Mouse (Mus musculus) neural tube, embryonic 13.5 days (tissue): ENCODE data around the gene Ep300. TPM values are rescaled to one million over a fixed set of nuclear protein-coding genes. Genes with fewer than 3 reads are reported as not detected.
"Not testable (repeated sequence)": the region's sequence is repeated elsewhere in the genome, so short reads cannot be mapped to it uniquely, and the experiment has no call there.

Experiments used
- ATAC-seq: fragments of 200-750 bp; cut with Nextera tagmentation; 2 replicates; pipeline ENCODE4 v1.8.0; 2017; ENCODE audit warnings: low read depth, mild to moderate bottlenecking, moderate TSS enrichment, moderate library complexity
- H3K27ac ChIP-seq: fragments of 300-500 bp; sonication (generic); replicated peaks from 2 replicates; pipeline ENCODE4 v1.5.1; 2015; ENCODE audit warnings: moderate library complexity, mild to moderate bottlenecking, inconsistent platforms
- H3K27me3 ChIP-seq: fragments of 300-500 bp; sonication (generic); 2 replicates; pipeline ENCODE4 v1.6.1; 2015; ENCODE audit warnings: mild to moderate bottlenecking, inconsistent platforms
- H3K36me3 ChIP-seq: fragments of 300-500 bp; sonication (generic); 2 replicates; pipeline ENCODE4 v1.6.1; 2015; ENCODE audit warnings: mild to moderate bottlenecking, inconsistent platforms
- H3K4me1 ChIP-seq: fragments of 300-500 bp; sonication (generic); replicated peaks from 2 replicates; pipeline ENCODE4 v1.6.1; 2015; ENCODE audit warnings: inconsistent platforms
- H3K4me2 ChIP-seq: fragments of 300-500 bp; sonication (generic); 2 replicates; pipeline ENCODE4 v1.6.1; 2015; ENCODE audit warnings: inconsistent platforms, mild to moderate bottlenecking, moderate library complexity
- H3K4me3 ChIP-seq: fragments of 300-500 bp; sonication (generic); 2 replicates; pipeline ENCODE4 v1.5.1; 2015; ENCODE audit warnings: mild to moderate bottlenecking, inconsistent platforms
- H3K9ac ChIP-seq: fragments of 300-500 bp; sonication (generic); 2 replicates; pipeline ENCODE4 v1.6.1; 2015; ENCODE audit warnings: moderate library complexity, mild to moderate bottlenecking, inconsistent platforms
- H3K9me3 ChIP-seq: fragments of 300-500 bp; sonication (generic); 2 replicates; pipeline ENCODE4 v1.6.1; 2016; ENCODE audit warnings: inconsistent platforms
- WGBS: fragments of 180-500 bp; shearing (Covaris S2); methylation state at CpG from one replicate; pipeline ENCODE4 v1.1.7; 2015; 5-methylcytosine and 5-hydroxymethylcytosine counted together
- microRNA-seq: library from miRNA; unstranded; fragments of <30 nt; microRNA quantifications from one replicate; pipeline ENCODE4, GENCODE M21; 2016
- polyA plus RNA-seq: library from polyadenylated mRNA; unstranded; fragments of >200 nt; fragmentation: Nextera tagmentation; extraction: Ambion mirVana; gene quantifications from 2 replicates; pipeline ENCODE4 v1.2.1, GENCODE M21; 2015

The Ep300 gene
- polyA plus RNA-seq, 1 experiment from 2014 or later: 24.1 TPM

DNA sequence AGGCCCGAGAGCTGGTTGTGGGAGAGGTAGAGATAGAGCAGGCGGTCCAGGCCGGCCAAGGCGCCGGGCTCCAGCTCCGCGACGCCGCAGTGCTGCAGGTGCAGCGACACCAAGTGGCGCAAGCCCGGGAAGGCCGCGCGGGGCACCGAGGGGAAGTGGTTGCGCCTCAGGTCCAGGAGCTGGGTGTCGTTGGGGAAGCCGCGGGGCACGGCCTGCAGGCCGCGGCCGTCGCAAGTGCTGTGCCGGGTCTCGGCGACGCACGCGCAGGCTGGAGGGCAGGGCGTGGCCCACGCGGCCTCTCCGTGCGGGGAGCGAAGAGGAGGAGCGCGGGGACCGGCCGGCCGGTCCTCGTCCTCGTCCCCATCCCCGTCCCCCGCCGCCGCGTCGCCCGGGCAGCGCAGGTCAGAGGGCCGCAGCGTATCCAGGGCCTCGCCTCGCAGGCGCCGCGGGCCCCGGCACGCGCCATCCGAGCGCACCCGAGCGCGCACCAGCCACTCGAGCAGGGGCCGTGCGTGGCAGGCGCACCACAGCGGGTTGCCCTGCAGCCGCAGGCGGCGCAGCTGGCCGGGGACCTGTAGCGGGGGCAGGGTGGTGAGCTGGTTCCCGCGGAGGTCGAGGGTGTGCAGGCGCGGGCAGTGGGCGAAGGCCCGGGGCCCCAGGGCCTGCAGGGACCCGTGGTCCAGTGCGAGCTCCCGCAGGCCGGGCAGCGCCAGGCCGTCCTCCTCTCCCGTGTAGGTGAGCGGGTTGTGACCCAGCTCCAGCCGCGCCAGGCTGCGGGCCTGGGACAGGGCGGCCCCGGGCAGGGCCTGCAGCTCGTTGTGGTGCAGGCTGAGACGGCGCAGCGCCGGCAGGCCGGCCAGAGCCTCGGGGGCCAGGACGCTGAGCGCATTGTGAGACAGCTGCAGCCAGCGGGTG is 109.1 kb downstream of the Ep300 start:
- Histone ChIP-seq H3K9me3 (no peaks in the 10 kb centered on the region), H3K4me1 (peaks cover 25% of the 10 kb centered on the region), H3K27me3 (peaks cover 57% of the 10 kb centered on the region), H3K4me3 (peak overlapping the region; percentile 53), H3K27ac (0 out of 2 replicates have a peak overlapping the region, but pooled peaks have one; percentile 9), H3K9ac (peak overlapping the region; percentile 79), H3K36me3 (no peaks in the 10 kb centered on the region), H3K4me2 (peak overlapping the region; percentile 85)
- ATAC-seq: peak; percentile 84
- under 1% methylated on average over 103 of the region's 107 CpGs for WGBS

DNA sequence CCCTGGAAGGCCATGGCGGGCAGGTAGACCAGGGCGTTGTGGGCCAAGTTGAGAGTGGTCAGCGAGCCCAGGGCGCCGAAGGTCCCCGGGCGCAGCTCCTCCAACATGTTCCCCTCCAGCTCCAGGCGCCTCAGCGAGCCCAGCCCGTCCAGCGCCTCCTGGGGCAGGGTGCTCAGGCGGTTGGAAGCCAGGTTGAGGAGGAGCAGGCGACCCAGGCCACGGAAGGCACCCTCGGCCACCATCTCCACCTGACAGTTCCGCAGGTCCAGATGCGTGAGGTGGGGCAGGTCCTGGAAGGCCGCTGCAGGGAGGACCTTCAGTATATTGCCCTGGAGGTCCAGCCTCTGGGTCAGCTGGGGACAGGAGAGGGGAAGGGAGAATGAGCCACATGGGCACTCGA is 109.7 kb downstream of the Ep300 start:
- Histone ChIP-seq H3K4me3 (peak overlapping the region; percentile 53), H3K36me3 (no peaks in the 10 kb centered on the region), H3K9me3 (no peaks in the 10 kb centered on the region), H3K27me3 (peaks cover 57% of the 10 kb centered on the region), H3K9ac (peak overlapping the region; percentile 79), H3K27ac (no peak overlapping the region), H3K4me1 (peaks cover 25% of the 10 kb centered on the region), H3K4me2 (peak overlapping the region; percentile 85)
- 23% methylated on average over 19 of the region's 19 CpGs for WGBS
- 0 out of 2 replicates have a peak, but pooled peaks have one; percentile 0 for ATAC-seq

DNA sequence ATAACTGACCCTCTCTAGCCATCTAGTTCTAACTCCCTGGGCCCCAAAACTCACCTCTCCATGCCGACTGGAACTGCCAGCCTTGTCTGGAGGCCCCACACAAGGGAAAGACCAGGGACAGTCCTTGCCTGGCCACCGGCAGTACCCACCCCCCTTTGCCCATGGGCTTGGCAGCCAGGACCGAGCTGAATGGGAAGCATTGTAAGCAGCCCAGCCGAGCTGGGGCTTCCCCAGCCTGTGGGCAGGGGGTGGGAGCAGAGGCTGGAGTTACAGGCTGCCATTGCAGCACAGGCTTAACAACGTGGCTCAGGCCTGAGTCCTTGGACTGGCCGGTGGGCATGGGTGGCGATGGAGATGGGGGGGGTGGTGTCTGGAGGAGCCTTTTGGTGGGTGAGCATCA is 112.0 kb downstream of the Ep300 start, which contains the start of gene Chadl:
Gene Chadl (minus strand): TSS at position 113 of the 400 bp plus-strand sequence.
- WGBS: 53% methylated on average over 7 of the region's 7 CpGs

DNA sequence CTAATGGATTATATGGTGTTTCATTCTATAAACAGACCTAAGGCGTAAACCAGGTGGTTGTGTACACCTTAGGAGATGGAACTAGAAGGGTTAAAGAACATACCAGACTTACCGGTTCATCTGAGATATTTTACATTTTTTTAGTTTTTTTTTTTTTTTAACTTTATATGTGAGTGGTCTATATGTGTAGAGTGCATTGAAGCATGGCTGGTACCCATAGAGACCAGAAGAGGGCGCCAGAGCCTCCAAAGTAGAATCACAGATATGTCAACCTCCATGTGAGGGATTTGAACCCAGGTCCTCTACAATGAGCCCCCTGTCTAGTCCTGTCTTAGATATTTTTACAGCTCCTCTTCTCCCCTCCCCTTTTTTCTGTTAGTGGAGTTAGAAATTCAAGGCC is 112.7 kb downstream of the Ep300 start:
- Histone ChIP-seq H3K27ac (no peak overlapping the region), H3K27me3 (peaks cover 42% of the 10 kb centered on the region)
- WGBS: 55% methylated on average over 3 of the region's 3 CpGs

More for the DNA sequence above, 112.0 kb downstream of the Ep300 start, which contains the start of gene Chadl:
- ATAC-seq: peak; percentile 32; the same call in 1 of the 2 replicates
- Histone ChIP-seq H3K27me3 (peaks cover 48% of the 10 kb centered on the region), H3K4me2 (peak within 1 kb of the TSS; percentile 29), H3K4me1 (peaks cover 25% of the 10 kb centered on the region), H3K36me3 (peaks cover 3% of the 10 kb centered on the region; the same call in 1 of the 2 replicates), H3K4me3 (no peak within 1 kb of the TSS), H3K27ac (no peak within 1 kb of the TSS), H3K9ac (no peak within 1 kb of the TSS), H3K9me3 (no peaks in the 10 kb centered on the region)

DNA sequence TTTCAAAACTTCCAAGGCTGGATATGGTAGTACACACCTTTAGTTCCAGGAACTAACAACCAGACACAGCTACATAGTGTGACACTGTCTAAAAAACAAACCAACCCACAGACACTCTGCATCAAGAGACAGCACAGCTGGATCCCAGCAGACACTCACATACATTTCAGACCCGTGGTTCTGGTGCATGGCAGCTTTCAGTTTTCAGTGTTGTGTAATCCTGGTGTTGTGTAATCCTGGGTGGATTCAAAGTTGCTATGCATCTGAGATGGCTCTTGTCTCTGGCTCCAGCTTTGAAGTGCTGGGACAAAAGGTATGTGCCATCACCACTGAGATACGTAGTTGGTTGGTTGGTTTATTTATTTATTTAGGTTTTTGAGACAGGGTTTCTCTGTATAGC is 113.4 kb downstream of the Ep300 start:
- Histone ChIP-seq H3K36me3 (peaks cover 17% of the 10 kb centered on the region), H3K27ac (no peak overlapping the region), H3K4me2 (no peak overlapping the region), H3K9ac (no peak overlapping the region), H3K4me1 (peaks cover 16% of the 10 kb centered on the region), H3K9me3 (no peaks in the 10 kb centered on the region), H3K4me3 (no peak overlapping the region), H3K27me3 (peaks cover 35% of the 10 kb centered on the region)
- ATAC-seq: no peak
- WGBS: 72% methylated on average over 2 of the region's 2 CpGs

More for the DNA sequence above, 112.7 kb downstream of the Ep300 start:
- no peaks in the 10 kb centered on the region for H3K9me3 ChIP-seq
- H3K36me3 ChIP-seq: peaks cover 10% of the 10 kb centered on the region
- no peak overlapping the region for H3K4me3 ChIP-seq
- no peak overlapping the region for H3K4me2 ChIP-seq
- no peak for ATAC-seq
- peaks cover 23% of the 10 kb centered on the region for H3K4me1 ChIP-seq
- H3K9ac ChIP-seq: no peak overlapping the region

DNA sequence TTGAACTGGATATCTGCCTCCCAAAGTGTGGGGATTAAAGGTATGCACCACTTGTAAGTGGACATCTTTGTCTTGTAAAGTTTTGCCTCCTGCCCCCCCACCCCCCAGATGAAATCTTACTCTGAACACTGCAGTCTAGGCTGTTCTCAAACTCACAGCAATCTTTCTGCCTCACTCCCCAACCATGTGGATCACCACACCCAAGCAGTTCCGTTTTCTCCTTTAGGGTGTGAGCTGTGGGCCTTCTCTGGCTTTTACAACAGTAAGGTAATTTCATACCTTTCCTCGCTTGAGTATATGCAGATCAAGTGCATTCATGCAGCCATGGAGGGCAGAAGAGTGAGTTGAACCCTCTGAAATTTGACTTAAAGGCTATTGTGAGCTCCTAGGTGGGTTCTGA is 115.0 kb downstream of the Ep300 start:
- no peak overlapping the region for H3K9ac ChIP-seq
- no peaks in the 10 kb centered on the region; the same call in 1 of the 2 replicates for H3K4me1 ChIP-seq
- H3K4me3 ChIP-seq: no peak overlapping the region
- no peak for ATAC-seq
- peaks cover 33% of the 10 kb centered on the region for H3K36me3 ChIP-seq
- 60% methylated on average over 2 of the region's 2 CpGs for WGBS
- no peaks in the 10 kb centered on the region for H3K9me3 ChIP-seq
- no peak overlapping the region for H3K27ac ChIP-seq
- H3K4me2 ChIP-seq: no peak overlapping the region
- H3K27me3 ChIP-seq: peaks cover 20% of the 10 kb centered on the region

DNA sequence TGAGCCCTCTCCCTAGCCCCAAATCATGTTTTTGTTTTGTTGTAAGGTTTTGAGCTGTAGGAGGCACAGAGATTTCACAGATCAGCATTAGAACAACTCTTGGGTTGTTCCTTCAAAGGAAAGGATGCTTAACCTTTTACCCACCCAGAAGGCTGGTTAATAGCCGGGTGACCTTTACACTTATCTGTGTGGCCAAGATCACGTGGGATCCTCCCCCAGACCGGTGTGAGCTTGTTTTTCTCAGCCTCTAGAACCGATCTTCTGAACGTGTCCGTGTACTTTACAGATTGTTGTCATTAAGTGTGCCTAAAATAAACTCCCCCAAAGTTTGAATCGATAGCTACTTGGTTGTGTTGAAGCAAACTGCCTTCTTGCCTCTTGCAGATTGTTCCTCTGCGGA is 115.5 kb downstream of the Ep300 start:
- Histone ChIP-seq H3K27ac (no peak overlapping the region), H3K27me3 (peaks cover 16% of the 10 kb centered on the region), H3K9ac (no peak overlapping the region), H3K4me1 (no peaks in the 10 kb centered on the region; the same call in 1 of the 2 replicates), H3K9me3 (no peaks in the 10 kb centered on the region), H3K4me2 (no peak overlapping the region), H3K4me3 (no peak overlapping the region), H3K36me3 (peaks cover 37% of the 10 kb centered on the region)
- WGBS: 86% methylated on average over 8 of the region's 8 CpGs
- ATAC-seq: no peak

DNA sequence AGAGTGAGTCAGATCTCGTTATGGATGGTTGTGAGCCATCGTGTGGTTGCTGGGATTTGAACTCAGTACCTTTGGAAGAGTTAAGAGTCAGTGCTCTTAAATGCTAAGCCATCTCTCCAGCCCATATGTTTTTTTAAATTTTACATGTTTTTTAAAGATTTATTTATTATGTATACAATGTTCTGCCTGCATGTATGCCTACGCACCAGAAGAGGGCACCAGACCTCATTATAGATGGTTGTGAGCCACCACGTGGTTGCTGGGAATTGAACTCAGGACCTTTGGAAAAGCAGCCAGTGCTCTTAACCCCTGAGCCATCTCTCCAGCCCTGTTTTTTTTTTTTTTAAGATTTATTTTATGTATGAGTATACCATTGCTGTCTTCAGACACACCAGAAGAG is 116.2 kb downstream of the Ep300 start:
- not testable (repeated sequence) for ATAC-seq
- 81% methylated on average over 4 of the region's 4 CpGs for WGBS

More for the DNA sequence above, 116.2 kb downstream of the Ep300 start:
- H3K9ac ChIP-seq, H3K4me3 ChIP-seq, H3K4me1 ChIP-seq, H3K4me2 ChIP-seq, H3K9me3 ChIP-seq, H3K27me3 ChIP-seq, H3K27ac ChIP-seq: not testable (repeated sequence)
- peaks cover 45% of the 10 kb centered on the region for H3K36me3 ChIP-seq

Small RNAs within 50 kb of the gene (microRNA-seq; reads per million reads assigned to microRNA genes)
- not detected for gene Gm23880

Other genes starting within 250 kb of the Ep300 start
- 130 and 149 TPM in 2 replicates for gene Slc25a17, start 224.5 kb upstream of the Ep300 start, polyA plus RNA-seq
- 184 and 191 TPM in 2 replicates for gene St13, start 185.3 kb upstream of the Ep300 start, polyA plus RNA-seq
- 11.0 TPM in 2 replicates for gene Xpnpep3, start 185.2 kb upstream of the Ep300 start, polyA plus RNA-seq
- 1.4 and 2.3 TPM in 2 replicates for gene Dnajb7, start 177.1 kb upstream of the Ep300 start, polyA plus RNA-seq
- gene Rbx1, start 119.1 kb upstream of the Ep300 start, polyA plus RNA-seq: 484 and 496 TPM in 2 replicates
- gene L3mbtl2, start 78.5 kb downstream of the Ep300 start, polyA plus RNA-seq: 23.1 and 27.0 TPM in 2 replicates
- 12.3 and 13.8 TPM in 2 replicates for gene Chadl, start 111.9 kb downstream of the Ep300 start, polyA plus RNA-seq
- 43.9 and 47.6 TPM in 2 replicates for gene Zc3h7b, start 159.7 kb downstream of the Ep300 start, polyA plus RNA-seq
- 114 and 115 TPM in 2 replicates for gene Rangap1, start 160.2 kb downstream of the Ep300 start, polyA plus RNA-seq
- 20.6 and 21.4 TPM in 2 replicates for gene Tef, start 217.1 kb downstream of the Ep300 start, polyA plus RNA-seq